Mouse (Mus musculus): ENCODE results near the gene Cnn3.

Gene Cnn3

GRCm38 (mm10) chr3:121493997-121494421 is 67.7 kb downstream of the Cnn3 start:
- DNase-seq, result no peak

DNA sequence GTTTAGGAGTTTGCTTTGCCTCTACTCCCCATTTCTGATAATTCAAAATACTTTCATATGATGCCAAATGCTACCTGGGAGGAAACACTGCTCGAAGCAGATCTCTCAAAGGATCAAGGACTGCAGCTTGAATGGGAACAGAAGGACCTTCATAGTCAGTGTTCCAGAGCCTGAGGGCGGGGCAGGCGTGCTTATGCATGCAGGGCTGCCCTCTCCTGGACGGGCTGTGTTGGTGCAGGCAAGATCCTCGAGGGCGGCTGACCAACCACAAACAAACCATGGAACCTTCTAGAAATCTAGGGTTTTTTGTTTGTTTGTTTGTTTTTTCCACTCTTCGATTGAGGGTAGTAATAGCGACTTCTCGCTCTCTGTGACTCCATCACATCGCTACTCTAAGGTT is 73.9 kb downstream of the Cnn3 start:
- DNase-seq, result peak; percentile 78 to 84

- DNase-seq, result no peak
Measured at GRCm38 (mm10) chr3:121500734-121501133, 74.4 kb downstream of the Cnn3 start.

GRCm38 (mm10) chr3:121504927-121505487 is 78.7 kb downstream of the Cnn3 start:
- no peak for DNase-seq

GRCm38 (mm10) chr3:121506175-121506574 is 79.9 kb downstream of the Cnn3 start:
- no peak for DNase-seq

DNA sequence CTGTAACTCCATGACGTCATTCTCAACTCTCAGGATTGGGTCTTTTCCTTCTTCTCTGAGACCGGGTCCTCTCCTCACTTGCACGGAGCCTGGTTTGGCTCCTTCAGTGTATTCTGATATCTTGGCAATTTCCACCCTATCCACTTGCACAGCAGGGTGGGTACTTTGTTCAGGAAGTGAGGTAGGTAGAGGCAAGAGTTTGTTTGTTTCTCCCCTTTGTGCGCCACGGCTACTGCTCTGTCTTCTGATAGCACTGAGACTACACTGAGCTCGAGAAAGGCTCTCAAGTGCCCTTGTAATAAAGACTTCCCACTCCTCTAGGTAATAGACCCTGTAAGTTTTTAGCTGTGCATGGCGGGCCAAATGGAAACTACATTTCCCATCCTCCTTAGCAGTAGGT is 80.5 kb downstream of the Cnn3 start:
- no peak for DNase-seq

- no peak for DNase-seq
Measured at GRCm38 (mm10) chr3:121507678-121508077, 81.4 kb downstream of the Cnn3 start.
